In genomic region chr10:8742872-8743271, GRCm38 (mm10) we compare ENCODE assay signal across 8 mouse cellular contexts.
DNase-seq lines count a peak whose midpoint lies in the region; ATAC-seq and TF ChIP-seq lines count a peak whose summit lies in the region.

No protein-coding gene starts in this region.

- H3K79me3 ChIP-seq in C2C12 (ENCODE audit: low read depth), result no peaks in the 10 kb centered on the region

- no peaks in the 10 kb centered on the region for H3K9me3 ChIP-seq in heart, embryonic 11.5 days (replicated peaks; ENCODE audit: control insufficient read depth, low read length)
- H3K9me3 ChIP-seq in forebrain, embryonic 13.5 days (replicated peaks), result no peaks in the 10 kb centered on the region
- H3K9me3 ChIP-seq in kidney, postnatal 0 days (replicated peaks; ENCODE audit: low read length), result no peaks in the 10 kb centered on the region
- H3K9me3 ChIP-seq in stomach, postnatal 0 days (ENCODE audit: control insufficient read depth, low read length), result no peaks in the 10 kb centered on the region

- no peak for TF ChIP-seq EP300 in stomach, postnatal 0 days (optimal IDR thresholded peaks at IDR 0.05)

- H3K27me3 ChIP-seq in heart, embryonic 11.5 days (ENCODE audit: control insufficient read depth, insufficient read depth, low read length), result no peaks in the 10 kb centered on the region
- no peaks in the 10 kb centered on the region for H3K27me3 ChIP-seq in C2C12 (ENCODE audit: control insufficient read depth, insufficient read depth, insufficient read length)
- H3K27me3 ChIP-seq in forebrain, embryonic 13.5 days, result no peaks in the 10 kb centered on the region
- H3K27me3 ChIP-seq in kidney, postnatal 0 days (ENCODE audit: insufficient read depth, low read length), result no peaks in the 10 kb centered on the region
- H3K27me3 ChIP-seq in stomach, postnatal 0 days (ENCODE audit: control insufficient read depth, insufficient read depth, low read length), result no peaks in the 10 kb centered on the region

- peak; percentile 41 for TF ChIP-seq CTCF in C2C12 (IDR thresholded peaks at IDR 0.05; ENCODE audit: control insufficient read depth, insufficient read depth, insufficient read length)
- peak; percentile 85 for TF ChIP-seq CTCF in kidney, postnatal 0 days (IDR thresholded peaks at IDR 0.05; ENCODE audit: low read depth)
- TF ChIP-seq CTCF in stomach, postnatal 0 days (IDR thresholded peaks at IDR 0.05; ENCODE audit: low read depth), result peak; percentile 86

- peaks cover 4% of the 10 kb centered on the region; the same call in 1 of the 2 replicates for H3K36me3 ChIP-seq in heart, embryonic 11.5 days (ENCODE audit: control insufficient read depth, insufficient read depth, low read length)
- H3K36me3 ChIP-seq in C2C12 (ENCODE audit: control insufficient read depth, insufficient read depth), result no peaks in the 10 kb centered on the region
- H3K36me3 ChIP-seq in forebrain, embryonic 13.5 days (ENCODE audit: poor library complexity, severe bottlenecking), result peaks cover 41% of the 10 kb centered on the region
- peaks cover 72% of the 10 kb centered on the region for H3K36me3 ChIP-seq in kidney, postnatal 0 days (ENCODE audit: insufficient read depth, low read length)
- peaks cover 34% of the 10 kb centered on the region for H3K36me3 ChIP-seq in stomach, postnatal 0 days (ENCODE audit: control insufficient read depth, insufficient read depth, low read length)

- no peak overlapping the region for H3K4me3 ChIP-seq in heart, embryonic 11.5 days (ENCODE audit: low read depth, low read length)
- H3K4me3 ChIP-seq in C2C12 (ENCODE audit: insufficient read depth, poor library complexity, severe bottlenecking), result no peak overlapping the region
- no peak overlapping the region for H3K4me3 ChIP-seq in forebrain, embryonic 13.5 days
- H3K4me3 ChIP-seq in kidney, postnatal 0 days (replicated peaks; ENCODE audit: low read depth, low read length), result no peak overlapping the region
- no peak overlapping the region for H3K4me3 ChIP-seq in stomach, postnatal 0 days (ENCODE audit: low read depth, low read length)

- no peak overlapping the region for H3ac ChIP-seq in C2C12 (ENCODE audit: control insufficient read depth, insufficient read length, low read depth)

- no peak overlapping the region for H3K4me2 ChIP-seq in heart, embryonic 11.5 days
- H3K4me2 ChIP-seq in forebrain, embryonic 13.5 days, result no peak overlapping the region
- H3K4me2 ChIP-seq in kidney, postnatal 0 days (ENCODE audit: low read length), result no peak overlapping the region
- no peak overlapping the region for H3K4me2 ChIP-seq in stomach, postnatal 0 days (replicated peaks; ENCODE audit: low read depth)

- peaks cover 7% of the 10 kb centered on the region; the same call in 1 of the 2 replicates for H3K4me1 ChIP-seq in heart, embryonic 11.5 days (ENCODE audit: control insufficient read depth, insufficient read depth, low read length)
- no peaks in the 10 kb centered on the region for H3K4me1 ChIP-seq in forebrain, embryonic 13.5 days
- H3K4me1 ChIP-seq in kidney, postnatal 0 days (replicated peaks; ENCODE audit: insufficient read depth, low read length), result no peaks in the 10 kb centered on the region
- no peaks in the 10 kb centered on the region for H3K4me1 ChIP-seq in stomach, postnatal 0 days (replicated peaks; ENCODE audit: control insufficient read depth, insufficient read depth)

- ATAC-seq in heart, embryonic 11.5 days (replicated peaks; ENCODE audit: insufficient number of reproducible peaks, low FRiP score, low TSS enrichment), result no peak
- peak; percentile 73 for ATAC-seq in forebrain, embryonic 13.5 days
- ATAC-seq in kidney, postnatal 0 days (replicated peaks; ENCODE audit: low FRiP score, low read depth), result peak; percentile 61; the same call in 1 of the 2 replicates
- ATAC-seq in stomach, postnatal 0 days (ENCODE audit: low FRiP score, low TSS enrichment), result peak; percentile 58; the same call in 1 of the 2 replicates

- DNase-seq in heart, adult 18-20 months, result peak; percentile 71 to 83
- peak; percentile 37 to 59 for DNase-seq in adrenal gland, postnatal 4 days (ENCODE audit: low spot score in 2 of 2)
- peak; percentile 92 for DNase-seq in kidney, postnatal 0 days (ENCODE audit: low spot score)
- peak; percentile 77 to 81 for DNase-seq in lung, postnatal 4 days
- DNase-seq in stomach, postnatal 0 days (ENCODE audit: low spot score), result peak; percentile 69

- no peak overlapping the region for H3K9ac ChIP-seq in heart, embryonic 11.5 days (ENCODE audit: low read depth, low read length)
- no peak overlapping the region for H3K9ac ChIP-seq in forebrain, embryonic 13.5 days
- H3K9ac ChIP-seq in kidney, postnatal 0 days (ENCODE audit: low read depth, low read length), result no peak overlapping the region
- no peak overlapping the region for H3K9ac ChIP-seq in stomach, postnatal 0 days (ENCODE audit: low read length)

- no peak overlapping the region for H3K27ac ChIP-seq in heart, embryonic 11.5 days (ENCODE audit: low read depth, low read length)
- no peak overlapping the region for H3K27ac ChIP-seq in forebrain, embryonic 13.5 days
- no peak overlapping the region for H3K27ac ChIP-seq in kidney, postnatal 0 days
- H3K27ac ChIP-seq in stomach, postnatal 0 days (replicated peaks), result no peak overlapping the region

- 40% methylated on average over 2 of the region's 2 CpGs for WGBS in heart, embryonic 11.5 days (ENCODE audit: insufficient replicate concordance)
- WGBS in forebrain, embryonic 13.5 days, result 43% methylated on average over 2 of the region's 2 CpGs
- 39% methylated on average over 2 of the region's 2 CpGs for WGBS in kidney, postnatal 0 days
- 39% methylated on average over 2 of the region's 2 CpGs for WGBS in stomach, postnatal 0 days

- H3K79me2 ChIP-seq in C2C12 (ENCODE audit: control insufficient read depth, insufficient read depth), result no peaks in the 10 kb centered on the region

TF ChIP-seq in C2C12, 6 proteins besides CTCF, POLR2A, EP300 and RAD21:
- TF ChIP-seq MYOG (IDR thresholded peaks at IDR 0.05; ENCODE audit: control insufficient read depth, extremely low read depth, insufficient read length), result no peak
- TF ChIP-seq MYOD1 (IDR thresholded peaks at IDR 0.05; ENCODE audit: control insufficient read depth, insufficient read length, low read depth), result no peak
- no peak for TF ChIP-seq FOSL1 (IDR thresholded peaks at IDR 0.05; ENCODE audit: insufficient read depth, low read length, poor library complexity, severe bottlenecking)
- TF ChIP-seq USF1 (IDR thresholded peaks at IDR 0.05; ENCODE audit: low read depth), result no peak
- no peak for TF ChIP-seq MAX (IDR thresholded peaks at IDR 0.05)
- no peak for TF ChIP-seq CEBPB (IDR thresholded peaks at IDR 0.05; ENCODE audit: low read depth)
